Mouse (Mus musculus) adipocyte (in vitro differentiated cells): ENCODE results near the gene Bmyc.
"Not testable (repeated sequence)": the region's sequence is repeated elsewhere in the genome, so short reads cannot be mapped to it uniquely, and the experiment has no call there.

ENCODE experiments used
- DNase-seq: peaks from one replicate; pipeline ENCODE4 v3.0.0-alpha.2; 2016; ENCODE audit warnings: low spot score

Bmyc gene

DNA sequence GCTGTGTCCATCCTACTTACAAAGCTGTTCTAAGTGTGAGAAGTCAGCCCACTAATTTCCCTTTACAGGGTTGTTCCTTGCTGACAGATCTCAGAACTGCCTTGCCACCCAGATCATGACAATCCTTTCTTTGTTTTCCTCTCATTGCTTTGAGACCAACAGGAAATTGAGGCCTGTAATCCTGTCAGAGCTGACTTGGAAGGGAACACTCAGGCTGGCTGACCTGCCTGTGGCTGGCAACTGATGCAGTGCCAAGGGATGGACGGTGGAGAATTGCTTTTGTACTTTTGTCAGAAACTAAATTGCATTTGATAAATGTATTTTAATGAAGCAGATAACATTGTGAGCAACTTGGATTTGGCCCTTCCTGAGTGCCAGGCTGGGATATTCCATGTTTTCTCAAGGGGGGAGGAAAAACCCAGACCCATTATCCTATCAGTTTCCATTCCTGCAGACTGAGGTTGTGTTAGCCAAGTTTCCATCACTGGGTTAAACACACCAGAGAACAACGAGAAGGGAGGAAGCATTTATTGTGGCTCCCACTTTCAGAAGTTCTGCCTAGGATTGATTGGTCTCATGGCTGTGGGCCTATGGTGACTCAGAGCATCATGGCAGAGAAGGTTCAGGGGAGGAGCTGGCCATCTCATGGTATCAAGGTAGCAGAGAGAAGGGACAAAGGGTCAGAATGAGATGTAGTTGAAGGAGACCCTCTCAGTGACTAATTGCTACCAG is 26.8 kb downstream of the Bmyc start:
- no peak for DNase-seq

DNA sequence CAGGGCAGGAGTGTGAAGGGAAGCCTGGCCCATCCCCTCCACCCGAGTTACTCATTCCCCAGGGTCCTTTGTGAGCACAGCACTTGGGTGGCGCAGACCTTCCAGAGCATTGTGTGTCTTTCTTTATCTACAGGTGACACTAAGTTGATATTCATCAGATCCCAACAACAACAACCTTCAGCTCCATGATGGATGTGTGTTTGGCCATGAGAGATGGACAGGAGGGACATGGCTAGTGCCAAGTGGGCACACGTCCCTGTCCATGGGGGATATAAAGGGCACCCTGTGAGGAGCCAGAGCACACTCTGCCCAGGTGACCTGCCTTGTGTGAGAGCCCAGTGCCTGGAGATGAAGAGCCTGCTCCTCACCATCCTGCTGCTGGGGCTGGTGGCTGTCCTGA is 30.2 kb downstream of the Bmyc start, which contains the start of gene Obp2b:
Gene Obp2b, plus strand, starts transcription at position 301 of the 400 bp plus-strand sequence.
- DNase-seq: not testable (repeated sequence)

DNA sequence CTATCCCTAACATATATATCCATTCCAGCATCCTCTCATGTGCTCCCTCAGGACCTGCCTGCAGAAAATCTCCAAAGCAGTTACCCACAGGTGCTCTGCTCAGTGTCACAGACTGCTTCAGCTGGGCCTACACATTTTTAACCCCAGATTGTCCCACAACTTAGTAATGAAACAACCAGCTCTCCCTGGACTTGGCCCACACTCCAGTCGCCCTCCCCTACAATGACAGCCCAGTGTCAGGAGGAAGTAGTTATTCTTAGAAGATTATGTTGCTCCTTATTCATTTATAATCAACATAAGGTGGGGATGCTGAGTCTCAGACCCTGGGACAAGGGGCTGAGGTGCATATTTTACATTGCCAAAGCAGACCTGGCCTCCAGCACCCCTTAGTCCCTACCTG is 35.1 kb downstream of the Bmyc start:
- DNase-seq: no peak

DNA sequence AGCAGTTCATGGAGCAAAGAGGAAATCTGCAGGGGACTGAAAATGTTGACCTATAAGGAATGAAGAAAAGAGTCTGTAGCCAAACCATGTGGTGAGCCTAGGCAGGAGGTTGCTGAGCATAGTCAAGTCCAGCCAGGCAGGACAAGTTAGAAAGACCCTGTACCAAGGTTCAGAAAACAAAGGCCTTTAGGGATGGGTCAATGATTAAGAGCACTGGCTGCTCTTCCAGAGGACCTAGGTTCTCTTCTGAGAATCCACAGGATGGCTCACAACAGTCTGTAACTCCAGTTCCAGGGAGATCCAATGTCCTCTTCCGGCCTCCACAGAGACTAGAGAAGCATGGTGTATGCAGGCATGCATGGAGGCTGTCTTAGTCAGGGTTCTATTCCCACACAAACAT is 47.7 kb downstream of the Bmyc start:
- DNase-seq: no peak
